Mouse (Mus musculus) small intestine, adult 2 months (tissue): ENCODE results near the gene Fndc3b. TPM values are rescaled to one million over a fixed set of nuclear protein-coding genes. Genes with fewer than 3 reads are reported as not detected.

Source experiments
- H3K27ac ChIP-seq: fragments of 200-500 bp; 2 replicates; pipeline ENCODE4 v1.5.1; 2012; ENCODE audit warnings: low read depth, low read length, control low read depth, inconsistent platforms; ENCODE audit not compliant: insufficient read depth
- H3K27me3 ChIP-seq: fragments of 200-500 bp; 2 replicates; pipeline ENCODE4 v1.6.1; 2012; ENCODE audit warnings: mild to moderate bottlenecking, moderate library complexity, low read length, inconsistent platforms; ENCODE audit not compliant: control insufficient read depth, insufficient read depth
- H3K36me3 ChIP-seq: fragments of 200-500 bp; 2 replicates; pipeline ENCODE4 v1.6.1; 2012; ENCODE audit warnings: mild to moderate bottlenecking, low read length, control low read depth, inconsistent platforms; ENCODE audit not compliant: control insufficient read depth, insufficient read depth
- H3K4me1 ChIP-seq: fragments of 200-500 bp; 2 replicates; pipeline ENCODE4 v1.6.1; 2012; ENCODE audit warnings: low read length, inconsistent platforms, mixed read lengths; ENCODE audit not compliant: control insufficient read depth, insufficient read depth, insufficient read length
- H3K4me3 ChIP-seq: fragments of 200-500 bp; 2 replicates; pipeline ENCODE4 v1.5.1; 2012; ENCODE audit warnings: low read depth, mild to moderate bottlenecking, control low read depth, inconsistent platforms, low read length, moderate library complexity
- CTCF ChIP-seq: fragments of 200-500 bp; IDR thresholded peaks from 2 replicates; pipeline ENCODE4 v1.5.1; 2012; ENCODE audit warnings: low read depth, mild to moderate bottlenecking, control low read depth, inconsistent platforms, low read length, moderate library complexity, mixed read lengths; ENCODE audit not compliant: insufficient replicate concordance, insufficient read length; ENCODE audit errors: extremely low read depth
- POLR2A ChIP-seq: fragments of 200-500 bp; IDR thresholded peaks from 2 replicates; pipeline ENCODE4 v1.6.1; 2012; ENCODE audit warnings: low read depth, mild to moderate bottlenecking, control low read depth, inconsistent platforms, low read length, moderate library complexity
- WGBS: fragments of 180-500 bp; shearing (Covaris S2); methylation state at CpG from one replicate; pipeline ENCODE4 v1.1.7; 2018; 5-methylcytosine and 5-hydroxymethylcytosine counted together
- polyA plus RNA-seq: library from polyadenylated mRNA; depleted of rRNA; stranded (reverse); fragments of >200 nt; gene quantifications from 2 replicates; pipeline ENCODE4 v1.2.3, GENCODE M21; 2012; rRNA removed

Fndc3b gene
- polyA plus RNA-seq, 1 experiment = 6.2 TPM

- TF ChIP-seq CTCF (no peak), POLR2A (no peak)
- H3K36me3 ChIP-seq = no peaks in the 10 kb centered on the region
- H3K4me3 ChIP-seq = no peak overlapping the region
- WGBS = 5% methylated on average over 10 of the region's 10 CpGs
- H3K27me3 ChIP-seq = peaks cover 26% of the 10 kb centered on the region
- peaks cover 3% of the 10 kb centered on the region; the same call in 1 of the 2 replicates for H3K4me1 ChIP-seq
- no peak overlapping the region for H3K27ac ChIP-seq
Measured at GRCm38 (mm10) chr3:27370125-27370524, 341.0 kb downstream of the Fndc3b start.

Other genes with a start within 250 kb of the Fndc3b start
- gene Tmem212, start 185.1 kb upstream of the Fndc3b start, polyA plus RNA-seq = not detected in 2 replicates
- 5.4 and 14.9 TPM in 2 replicates for gene Pld1, start 227.4 kb upstream of the Fndc3b start, polyA plus RNA-seq